Mouse (Mus musculus) MEL (cell line): ENCODE measurements at regions not wholly inside any gene's neighbourhood (a gene's known extent, or its start where the extent isn't known, plus 50 kb on each side); places are given as distances from the start of the nearest gene placed in this dataset.

Experiments
- DNase-seq: peaks from one replicate; pipeline ENCODE4 v3.0.0; 2011; ENCODE audit warnings: low read depth, low spot score
- H3K27ac ChIP-seq: 2 replicates; pipeline ENCODE4 v1.5.1; 2012; ENCODE audit warnings: low read depth, mild to moderate bottlenecking, control low read depth, low read length, moderate library complexity; ENCODE audit not compliant: control insufficient read depth
- H3K27me3 ChIP-seq, 2 experiments: fragments of 150-350 bp in 1 of 2; sonication (generic) in 1 of 2; 2 replicates each; pipeline ENCODE4 v1.6.1; 2012; ENCODE audit warnings: low read length in 2 of 2, mild to moderate bottlenecking in 2 of 2, improper control_type of control experiment in 1 of 2, moderate library complexity in 1 of 2; ENCODE audit not compliant: insufficient read depth in 2 of 2, control insufficient read depth in 1 of 2
- H3K36me3 ChIP-seq, 2 experiments: 2 replicates each; pipeline ENCODE4 v1.6.1; 2012 to 2014; ENCODE audit warnings: low read length in 2 of 2, improper control_type of control experiment in 1 of 2, inconsistent platforms in 1 of 2, mild to moderate bottlenecking in 1 of 2; ENCODE audit not compliant: insufficient read depth in 2 of 2, control insufficient read depth in 1 of 2
- H3K4me1 ChIP-seq, 2 experiments: fragments of 150-350 bp in 1 of 2; sonication (generic) in 1 of 2; 2 replicates each; pipeline ENCODE4 v1.6.1; 2012; ENCODE audit warnings: low read length in 2 of 2, improper control_type of control experiment in 1 of 2, mild to moderate bottlenecking in 1 of 2; ENCODE audit not compliant: insufficient read depth in 2 of 2, control insufficient read depth in 1 of 2
- H3K4me3 ChIP-seq, 2 experiments: fragments of 150-350 bp in 1 of 2; sonication (generic) in 1 of 2; 2 replicates each; pipeline ENCODE4 v1.5.1; 2012; ENCODE audit warnings: low read depth in 2 of 2, low read length in 2 of 2, mild to moderate bottlenecking in 2 of 2, moderate library complexity in 2 of 2, control low read depth in 1 of 2, improper control_type of control experiment in 1 of 2; ENCODE audit not compliant: control insufficient read depth in 1 of 2, insufficient read depth in 1 of 2
- H3K79me2 ChIP-seq: 2 replicates; pipeline ENCODE4 v1.6.1; 2012; ENCODE audit warnings: mild to moderate bottlenecking, low read length, moderate library complexity; ENCODE audit not compliant: control insufficient read depth, poor library complexity, insufficient read depth
- H3K9ac ChIP-seq: 2 replicates; pipeline ENCODE4 v1.6.1; 2012; ENCODE audit warnings: low read depth, mild to moderate bottlenecking, control low read depth, low read length, moderate library complexity; ENCODE audit not compliant: control insufficient read depth, poor library complexity, severe bottlenecking
- H3K9me3 ChIP-seq: fragments of 150-350 bp; sonication (generic); replicated peaks from 2 replicates; pipeline ENCODE4 v1.6.1; 2012; ENCODE audit warnings: mild to moderate bottlenecking, low read length, improper control_type of control experiment, moderate library complexity; ENCODE audit not compliant: insufficient read depth
- CHD1 ChIP-seq: IDR thresholded peaks from 2 replicates; pipeline ENCODE4 v1.6.1; 2012; ENCODE audit warnings: low read depth, mild to moderate bottlenecking, inconsistent platforms, low read length, improper control_type of control experiment
- CHD2 ChIP-seq: IDR thresholded peaks from 2 replicates; pipeline ENCODE4 v1.6.1; 2011; ENCODE audit warnings: low read length, improper control_type of control experiment
- CTCF ChIP-seq, 3 experiments: IDR thresholded peaks in 2 of 3; conservative IDR thresholded peaks in 1 of 3; 2 replicates each; pipeline ENCODE4 v1.5.1; 2011 to 2012; ENCODE audit warnings: low read length in 3 of 3, low read depth in 2 of 3, mild to moderate bottlenecking in 2 of 3, improper control_type of control experiment in 1 of 3, inconsistent platforms in 1 of 3, mixed read lengths in 1 of 3, moderate library complexity in 1 of 3; ENCODE audit not compliant: control insufficient read depth in 1 of 3, insufficient read depth in 1 of 3, poor library complexity in 1 of 3, severe bottlenecking in 1 of 3
- ELF1 ChIP-seq: IDR thresholded peaks from 2 replicates; pipeline ENCODE4 v1.6.1; 2014; ENCODE audit warnings: low read depth, mild to moderate bottlenecking, inconsistent platforms, low read length, improper control_type of control experiment, moderate library complexity
- GATA1 ChIP-seq: IDR thresholded peaks from 2 replicates; pipeline ENCODE4 v1.6.1; 2011; ENCODE audit warnings: low read depth, low read length, improper control_type of control experiment
- HCFC1 ChIP-seq: IDR thresholded peaks from 2 replicates; pipeline ENCODE4 v1.6.1; 2012; ENCODE audit warnings: low read depth, mild to moderate bottlenecking, inconsistent platforms, low read length, improper control_type of control experiment, moderate library complexity
- JUND ChIP-seq: IDR thresholded peaks from 2 replicates; pipeline ENCODE4 v1.6.1; 2011; ENCODE audit warnings: low read depth, mild to moderate bottlenecking, improper control_type of control experiment, low read length
- KAT2A ChIP-seq: conservative IDR thresholded peaks from 2 replicates; pipeline ENCODE4 v1.6.1; 2012; ENCODE audit warnings: low read depth, low read length, improper control_type of control experiment, inconsistent platforms
- MAFK ChIP-seq: IDR thresholded peaks from 2 replicates; pipeline ENCODE4 v1.6.1; 2011; ENCODE audit warnings: low read depth, mild to moderate bottlenecking, low read length, improper control_type of control experiment, borderline replicate concordance
- MYC ChIP-seq: IDR thresholded peaks from 2 replicates; pipeline ENCODE4 v1.6.1; 2011; ENCODE audit warnings: low read depth, mild to moderate bottlenecking, low read length, improper control_type of control experiment, moderate library complexity
- NELFE ChIP-seq: IDR thresholded peaks from 2 replicates; pipeline ENCODE4 v1.6.1; 2011; ENCODE audit warnings: low read depth, low read length, improper control_type of control experiment
- POLR2A ChIP-seq, 2 experiments: IDR thresholded peaks; 2 replicates each; pipeline ENCODE4 v1.6.1; 2011 to 2012; ENCODE audit warnings: low read length in 2 of 2, mild to moderate bottlenecking in 2 of 2, control low read depth in 1 of 2, improper control_type of control experiment in 1 of 2, low read depth in 1 of 2, moderate library complexity in 1 of 2; ENCODE audit not compliant: control insufficient read depth in 1 of 2, insufficient read depth in 1 of 2, poor library complexity in 1 of 2
- POLR2AphosphoS2 ChIP-seq: IDR thresholded peaks from 2 replicates; pipeline ENCODE4 v1.6.1; 2011; ENCODE audit warnings: low read length, improper control_type of control experiment
- POLR2AphosphoS5 ChIP-seq: IDR thresholded peaks from 2 replicates; pipeline ENCODE4 v1.6.1; 2012; ENCODE audit warnings: low read depth, borderline replicate concordance, mild to moderate bottlenecking, inconsistent platforms, low read length, moderate library complexity, mixed read lengths
- RAD21 ChIP-seq: IDR thresholded peaks from 2 replicates; pipeline ENCODE4 v1.6.1; 2011; ENCODE audit warnings: mild to moderate bottlenecking, low read depth, low read length, improper control_type of control experiment
- RCOR1 ChIP-seq: IDR thresholded peaks from 2 replicates; pipeline ENCODE4 v1.6.1; 2012; ENCODE audit warnings: low read depth, mild to moderate bottlenecking, inconsistent platforms, low read length, improper control_type of control experiment
- SIN3A ChIP-seq: IDR thresholded peaks from 2 replicates; pipeline ENCODE4 v1.6.1; 2012; ENCODE audit warnings: low read length, improper control_type of control experiment, inconsistent platforms
- TAL1 ChIP-seq: IDR thresholded peaks from 2 replicates; pipeline ENCODE4 v1.6.1; 2012; ENCODE audit warnings: mild to moderate bottlenecking, inconsistent platforms, low read length, moderate library complexity, mixed read lengths
- TBP ChIP-seq: IDR thresholded peaks from 2 replicates; pipeline ENCODE4 v1.8.0; 2011; ENCODE audit warnings: low read depth, low read length, improper control_type of control experiment
- TCF12 ChIP-seq: IDR thresholded peaks from 2 replicates; pipeline ENCODE4 v1.6.1; 2014; ENCODE audit warnings: low read depth, mild to moderate bottlenecking, inconsistent platforms, low read length, improper control_type of control experiment, moderate library complexity
- UBTF ChIP-seq: IDR thresholded peaks from 2 replicates; pipeline ENCODE4 v1.6.1; 2012; ENCODE audit warnings: low read depth, mild to moderate bottlenecking, inconsistent platforms, low read length, improper control_type of control experiment, moderate library complexity, borderline replicate concordance; ENCODE audit not compliant: insufficient read depth

GRCm38 (mm10) chr15:27014659-27014974 lies 119.2 kb upstream of the Fbxl7 start:
- no peak for TF ChIP-seq RAD21
- TF ChIP-seq CTCF (IDR thresholded peaks at IDR 0.05 in 2 of 3, conservative IDR thresholded peaks at IDR 0.05 in 1 of 3; ENCODE audit: control insufficient read depth in 1 of 3, insufficient read depth in 1 of 3, low read depth in 2 of 3, low read length in 3 of 3, poor library complexity in 1 of 3, severe bottlenecking in 1 of 3), result no peak
- no peak for TF ChIP-seq POLR2AphosphoS5
- no peak for TF ChIP-seq CHD1
- no peak for TF ChIP-seq POLR2AphosphoS2
- no peak for TF ChIP-seq CHD2
- no peak for TF ChIP-seq HCFC1
- no peak for TF ChIP-seq UBTF
- no peak for TF ChIP-seq NELFE
- no peak for TF ChIP-seq GATA1
- no peak for TF ChIP-seq MAFK
- no peak for TF ChIP-seq POLR2A (IDR thresholded peaks at IDR 0.05; ENCODE audit: control insufficient read depth in 1 of 2, insufficient read depth in 1 of 2, low read depth in 1 of 2, low read length in 2 of 2, poor library complexity in 1 of 2)
- TF ChIP-seq SIN3A, result no peak
- TF ChIP-seq MYC, result no peak
- no peak for TF ChIP-seq KAT2A
- TF ChIP-seq TAL1, result no peak
- no peak for TF ChIP-seq RCOR1
- no peak overlapping the region for H3K4me3 ChIP-seq
- H3K79me2 ChIP-seq, result no peaks in the 10 kb centered on the region
- H3K9ac ChIP-seq, result no peak overlapping the region
- H3K27me3 ChIP-seq, result no peaks in the 10 kb centered on the region
- H3K27ac ChIP-seq, result no peak overlapping the region
- no peaks in the 10 kb centered on the region for H3K4me1 ChIP-seq
- H3K36me3 ChIP-seq, result no peaks in the 10 kb centered on the region
- H3K9me3 ChIP-seq, result no peaks in the 10 kb centered on the region
- no peak for DNase-seq

- H3K36me3 ChIP-seq, result no peaks in the 10 kb centered on the region
- no peak for TF ChIP-seq TBP
- TF ChIP-seq MAFK, result no peak
- TF ChIP-seq JUND, result no peak
- no peak for TF ChIP-seq TCF12
- no peak for TF ChIP-seq ELF1
- TF ChIP-seq RCOR1, result no peak
- no peaks in the 10 kb centered on the region for H3K9me3 ChIP-seq
- no peak overlapping the region for H3K9ac ChIP-seq
- DNase-seq, result no peak
- no peaks in the 10 kb centered on the region for H3K79me2 ChIP-seq
- H3K27ac ChIP-seq, result no peak overlapping the region
- no peak overlapping the region for H3K4me3 ChIP-seq
- H3K4me1 ChIP-seq, result no peaks in the 10 kb centered on the region
- no peaks in the 10 kb centered on the region for H3K27me3 ChIP-seq
Measured at GRCm38 (mm10) chr15:27020471-27020870, 125.1 kb upstream of the Fbxl7 start.
